Mouse (Mus musculus) adrenal gland, adult 8-10 months (tissue): ENCODE results near the gene Rapsn. TPM values are rescaled to one million over a fixed set of nuclear protein-coding genes. Genes with fewer than 3 reads are reported as not detected.
A peak's percentile ranks its signal among the peaks of the same experiment; 100 is the strongest.
"Not testable (repeated sequence)": the region's sequence is repeated elsewhere in the genome, so short reads cannot be mapped to it uniquely, and the experiment has no call there.

ENCODE experiments used
- DNase-seq: peaks from one replicate; pipeline ENCODE4 v3.0.0; 2022
- total RNA-seq, 4 experiments: library from RNA; stranded (reverse); gene quantifications; 2 replicates each; pipeline ENCODE4 v1.2.4; 2022

Rapsn gene
- total RNA-seq = 1 to 10 TPM; 1.6 to 7.5 (median 3.5) TPM

- peak; percentile 59 for DNase-seq
These were observed at the start of gene Rapsn for GRCm38 (mm10) chr2:91035385-91035784. Gene Rapsn, plus strand, starts transcription at chr2:91035620.

GRCm38 (mm10) chr2:90986055-90986454 lies 49.4 kb upstream of the Rapsn start:
- no peak for DNase-seq

- no peak for DNase-seq
These were observed 26.9 kb upstream of the Rapsn start for GRCm38 (mm10) chr2:91008536-91008935.

- no peak for DNase-seq
These were observed 21.5 kb upstream of the Rapsn start for GRCm38 (mm10) chr2:91013881-91014280.

- no peak for DNase-seq
These were observed 20.0 kb upstream of the Rapsn start for GRCm38 (mm10) chr2:91015386-91015785.

GRCm38 (mm10) chr2:91018061-91018788 lies 17.2 kb upstream of the Rapsn start:
- no peak for DNase-seq

GRCm38 (mm10) chr2:91019911-91020310 lies 15.5 kb upstream of the Rapsn start:
- DNase-seq = no peak

- DNase-seq = not testable (repeated sequence)
These were observed 13.2 kb upstream of the Rapsn start for GRCm38 (mm10) chr2:91022266-91022665.

- DNase-seq = no peak
These were observed 12.3 kb upstream of the Rapsn start for GRCm38 (mm10) chr2:91023131-91023530.

GRCm38 (mm10) chr2:91023956-91024355 lies 11.5 kb upstream of the Rapsn start:
- no peak for DNase-seq

GRCm38 (mm10) chr2:91025081-91025516 lies 10.3 kb upstream of the Rapsn start:
- no peak for DNase-seq

- no peak for DNase-seq
These were observed 8.9 kb upstream of the Rapsn start for GRCm38 (mm10) chr2:91026491-91026890.

GRCm38 (mm10) chr2:91027391-91028214 lies 7.8 kb upstream of the Rapsn start:
- DNase-seq = no peak

GRCm38 (mm10) chr2:91031216-91031615 lies 4.2 kb upstream of the Rapsn start:
- no peak for DNase-seq

- DNase-seq = no peak
These were observed 2.4 kb upstream of the Rapsn start for GRCm38 (mm10) chr2:91033000-91033399.

GRCm38 (mm10) chr2:91041786-91042185 lies 6.4 kb downstream of the Rapsn start:
- DNase-seq = no peak

GRCm38 (mm10) chr2:91042651-91043398 lies 7.4 kb downstream of the Rapsn start:
- DNase-seq = no peak

GRCm38 (mm10) chr2:91044727-91045126 lies 9.3 kb downstream of the Rapsn start:
- no peak for DNase-seq

- not testable (repeated sequence) for DNase-seq
These were observed 10.4 kb downstream of the Rapsn start for GRCm38 (mm10) chr2:91045805-91046204.

GRCm38 (mm10) chr2:91047359-91047758 lies 11.9 kb downstream of the Rapsn start:
- DNase-seq = no peak

- DNase-seq = no peak
These were observed 16.5 kb downstream of the Rapsn start for GRCm38 (mm10) chr2:91051917-91052316.

- no peak for DNase-seq
These were observed 17.3 kb downstream of the Rapsn start for GRCm38 (mm10) chr2:91052752-91053151.
